Mouse (Mus musculus): ENCODE measurements around the gene Nt5m. TPM values are rescaled to one million over a fixed set of nuclear protein-coding genes. Genes with fewer than 3 reads are reported as not detected.

Nt5m gene
- polyA plus RNA-seq, 1 experiment = 30.8 TPM

- Histone ChIP-seq H3K79me2 (ENCODE audit: control insufficient read depth, insufficient read depth) (peaks cover 25% of the 10 kb centered on the region), H3ac (ENCODE audit: control insufficient read depth, insufficient read length) (no peak overlapping the region), H3K27me3 (ENCODE audit: control insufficient read depth, insufficient read depth, insufficient read length) (no peaks in the 10 kb centered on the region), H3K4me3 (no peak overlapping the region), H3K36me3 (ENCODE audit: control insufficient read depth, insufficient read depth) (peaks cover 17% of the 10 kb centered on the region), H3K4me2 (ENCODE audit: low read depth) (no peak overlapping the region)
- no peak for TF ChIP-seq CEBPB (IDR thresholded peaks at IDR 0.05; ENCODE audit: insufficient read depth, poor library complexity, severe bottlenecking)
- no peak for TF ChIP-seq MAX (IDR thresholded peaks at IDR 0.05; ENCODE audit: low read depth)
- TF ChIP-seq MYOD1 (IDR thresholded peaks at IDR 0.05; ENCODE audit: control insufficient read depth in 1 of 3, insufficient read length in 2 of 3, low read depth in 2 of 3) = peak in 1 of 3 experiments; percentile 70
- peak in 2 of 3 experiments; percentile 49 to 83 for TF ChIP-seq MYOG (IDR thresholded peaks at IDR 0.05; ENCODE audit: control insufficient read depth in 1 of 3, insufficient read depth in 1 of 3, insufficient read length in 2 of 3, low read depth in 2 of 3)
- no peak for TF ChIP-seq TCF12 (IDR thresholded peaks at IDR 0.05; ENCODE audit: insufficient read depth, poor library complexity, severe bottlenecking)
These were observed 34.7 kb upstream of the Nt5m start for GRCm38 (mm10) chr11:59804409-59805110.

- no peak overlapping the region for H3K4me3 ChIP-seq
- no peak overlapping the region for H3ac ChIP-seq (ENCODE audit: control insufficient read depth, insufficient read length)
- H3K27me3 ChIP-seq (ENCODE audit: control insufficient read depth, insufficient read depth, insufficient read length) = no peaks in the 10 kb centered on the region
- peak; percentile 74 for TF ChIP-seq TCF12 (IDR thresholded peaks at IDR 0.05; ENCODE audit: insufficient read depth, poor library complexity, severe bottlenecking)
- TF ChIP-seq E2F4 (IDR thresholded peaks at IDR 0.05; ENCODE audit: insufficient read depth) = no peak
- no peak for TF ChIP-seq REST (IDR thresholded peaks at IDR 0.05; ENCODE audit: insufficient read depth, insufficient read length)
- TF ChIP-seq MYOG (IDR thresholded peaks at IDR 0.05; ENCODE audit: control insufficient read depth in 1 of 3, insufficient read depth in 1 of 3, insufficient read length in 2 of 3, low read depth in 2 of 3) = peak in 2 of 3 experiments; percentile 62 to 90
- no peak for TF ChIP-seq CEBPB (IDR thresholded peaks at IDR 0.05; ENCODE audit: insufficient read depth, poor library complexity, severe bottlenecking)
- no peak for TF ChIP-seq SRF (IDR thresholded peaks at IDR 0.05; ENCODE audit: control insufficient read depth, insufficient read length, low read depth)
- TF ChIP-seq MYOD1 (IDR thresholded peaks at IDR 0.05; ENCODE audit: control insufficient read depth in 1 of 3, insufficient read length in 2 of 3, low read depth in 2 of 3) = peak; percentile 85 to 97 (median 97)
- peak; percentile 60 for TF ChIP-seq TCF3 (IDR thresholded peaks at IDR 0.05; ENCODE audit: insufficient read length, low read depth)
- TF ChIP-seq POLR2AphosphoS2 (IDR thresholded peaks at IDR 0.05; ENCODE audit: insufficient read length, low read depth) = peak; percentile 9
- no peak for TF ChIP-seq USF1 (IDR thresholded peaks at IDR 0.05; ENCODE audit: low read depth)
- TF ChIP-seq MAX (IDR thresholded peaks at IDR 0.05; ENCODE audit: low read depth) = no peak
- TF ChIP-seq POLR2A (IDR thresholded peaks at IDR 0.05; ENCODE audit: insufficient read length, low read depth) = no peak
- peaks cover 16% of the 10 kb centered on the region for H3K36me3 ChIP-seq (ENCODE audit: control insufficient read depth, insufficient read depth)
- H3K79me2 ChIP-seq (ENCODE audit: control insufficient read depth, insufficient read depth) = peaks cover 25% of the 10 kb centered on the region
- H3K4me2 ChIP-seq (ENCODE audit: low read depth) = peak overlapping the region; percentile 42
These were observed 34.0 kb upstream of the Nt5m start for GRCm38 (mm10) chr11:59805256-59805655.

- H3K27me3 ChIP-seq (ENCODE audit: control insufficient read depth, insufficient read depth, insufficient read length) = no peaks in the 10 kb centered on the region
- H3K4me3 ChIP-seq = no peak overlapping the region
- H3K36me3 ChIP-seq (ENCODE audit: control insufficient read depth, insufficient read depth) = peaks cover 16% of the 10 kb centered on the region
These were observed 33.6 kb upstream of the Nt5m start for GRCm38 (mm10) chr11:59805656-59806055.

GRCm38 (mm10) chr11:59808170-59808960 lies 30.9 kb upstream of the Nt5m start:
- H3K79me2 ChIP-seq (ENCODE audit: control insufficient read depth, insufficient read depth) = peaks cover 25% of the 10 kb centered on the region
- peak overlapping the region; percentile 99 for H3K4me2 ChIP-seq (ENCODE audit: low read depth)
- H3K36me3 ChIP-seq (ENCODE audit: control insufficient read depth, insufficient read depth) = peaks cover 5% of the 10 kb centered on the region
- TF ChIP-seq POLR2AphosphoS2 (IDR thresholded peaks at IDR 0.05; ENCODE audit: insufficient read length, low read depth) (peak; percentile 35), CEBPB (IDR thresholded peaks at IDR 0.05; ENCODE audit: insufficient read depth, poor library complexity, severe bottlenecking) (no peak), TCF3 (IDR thresholded peaks at IDR 0.05; ENCODE audit: insufficient read length, low read depth) (no peak), TCF12 (IDR thresholded peaks at IDR 0.05; ENCODE audit: insufficient read depth, poor library complexity, severe bottlenecking) (no peak)
- peak overlapping the region; percentile 76 for H3ac ChIP-seq (ENCODE audit: control insufficient read depth, insufficient read length)
- no peaks in the 10 kb centered on the region for H3K27me3 ChIP-seq (ENCODE audit: control insufficient read depth, insufficient read depth, insufficient read length)
- peak overlapping the region; percentile 99 for H3K4me3 ChIP-seq

More at GRCm38 (mm10) chr11:59805656-59806055, 33.6 kb upstream of the Nt5m start:
- peaks cover 25% of the 10 kb centered on the region for H3K79me2 ChIP-seq (ENCODE audit: control insufficient read depth, insufficient read depth)
- H3K4me2 ChIP-seq (ENCODE audit: low read depth) = peak overlapping the region; percentile 42
- TF ChIP-seq MYOD1 (IDR thresholded peaks at IDR 0.05; ENCODE audit: control insufficient read depth in 1 of 3, insufficient read length in 2 of 3, low read depth in 2 of 3) (peak in 1 of 3 experiments; percentile 42), CEBPB (IDR thresholded peaks at IDR 0.05; ENCODE audit: insufficient read depth, poor library complexity, severe bottlenecking) (no peak), POLR2AphosphoS2 (IDR thresholded peaks at IDR 0.05; ENCODE audit: insufficient read length, low read depth) (peak; percentile 3)
- H3ac ChIP-seq (ENCODE audit: control insufficient read depth, insufficient read length) = no peak overlapping the region

- TF ChIP-seq USF1 (IDR thresholded peaks at IDR 0.05; ENCODE audit: low read depth) (peak; percentile 88), CEBPB (IDR thresholded peaks at IDR 0.05; ENCODE audit: insufficient read depth, poor library complexity, severe bottlenecking) (no peak)
- Histone ChIP-seq H3K4me2 (ENCODE audit: low read depth) (peak overlapping the region; percentile 99), H3ac (ENCODE audit: control insufficient read depth, insufficient read length) (peak overlapping the region; percentile 76), H3K27me3 (ENCODE audit: control insufficient read depth, insufficient read depth, insufficient read length) (no peaks in the 10 kb centered on the region), H3K36me3 (ENCODE audit: control insufficient read depth, insufficient read depth) (no peaks in the 10 kb centered on the region), H3K4me3 (peak overlapping the region; percentile 99), H3K79me2 (ENCODE audit: control insufficient read depth, insufficient read depth) (peaks cover 25% of the 10 kb centered on the region)
These were observed 30.1 kb upstream of the Nt5m start for GRCm38 (mm10) chr11:59809071-59809669.
